Mouse (Mus musculus): ENCODE measurements around the gene 1110008P14Rik.

DNA sequence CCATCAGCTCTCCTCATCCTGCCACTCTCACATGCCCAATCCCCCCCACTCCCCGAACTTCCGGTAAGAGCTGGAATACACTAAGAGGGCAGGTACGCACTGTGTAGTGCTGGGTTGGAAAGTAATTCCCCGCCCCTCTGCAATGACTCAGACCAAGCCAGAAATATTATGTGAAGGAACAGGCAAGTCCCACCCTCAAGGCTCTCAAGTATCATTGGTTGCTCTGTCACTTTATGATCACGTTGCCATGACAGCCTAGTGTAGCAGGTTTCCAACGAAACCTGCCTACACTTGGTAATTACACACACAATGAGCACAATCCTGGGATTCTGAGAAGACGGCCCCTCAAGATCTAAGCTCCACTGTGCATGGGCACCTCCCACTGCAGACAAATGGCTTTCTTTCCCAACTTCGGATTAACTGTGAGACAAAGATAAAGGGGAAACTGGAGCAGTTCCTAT is 46.6 kb upstream of the 1110008P14Rik start:
- TF ChIP-seq MYOD1 (IDR thresholded peaks at IDR 0.05; ENCODE audit: control insufficient read depth, insufficient read length, low read depth), result no peak
- TF ChIP-seq USF1 (IDR thresholded peaks at IDR 0.05; ENCODE audit: low read depth), result no peak
- no peak for TF ChIP-seq CTCF (IDR thresholded peaks at IDR 0.05; ENCODE audit: control insufficient read depth, insufficient read depth, insufficient read length)
- no peak for TF ChIP-seq FOSL1 (IDR thresholded peaks at IDR 0.05; ENCODE audit: insufficient read depth, low read length, poor library complexity, severe bottlenecking)
- no peak for TF ChIP-seq MAX (IDR thresholded peaks at IDR 0.05)
